Mouse (Mus musculus) thymus, adult 2 months (tissue): ENCODE data around the gene Smoc2.

Source experiments
- CTCF ChIP-seq: fragments of 200-500 bp; IDR thresholded peaks from 2 replicates; pipeline ENCODE4 v1.5.1; 2012; ENCODE audit warnings: mild to moderate bottlenecking, control low read depth, low read length, moderate library complexity, borderline replicate concordance; ENCODE audit not compliant: control insufficient read depth, poor library complexity, insufficient read depth; ENCODE audit errors: extremely low read depth
- POLR2A ChIP-seq: fragments of 200-500 bp; IDR thresholded peaks from 2 replicates; pipeline ENCODE4 v1.6.1; 2012; ENCODE audit warnings: mild to moderate bottlenecking, low read length, control low read depth, moderate library complexity; ENCODE audit not compliant: control insufficient read depth, poor library complexity, insufficient read depth; ENCODE audit errors: extremely low read depth

GRCm38 (mm10) chr17:14412460-14412859 lies 133.2 kb downstream of the Smoc2 start:
- TF ChIP-seq POLR2A (no peak), CTCF (no peak)
